Mouse (Mus musculus) forebrain, embryonic 11.5 days (tissue): ENCODE measurements around the gene Hnrnpul2. TPM values are rescaled to one million over a fixed set of nuclear protein-coding genes. Genes with fewer than 3 reads are reported as not detected.

Experiments used
- ATAC-seq: fragments of 200-750 bp; cut with Nextera tagmentation; replicated peaks from 2 replicates; pipeline ENCODE4 v1.8.0; 2017; ENCODE audit warnings: moderate TSS enrichment; ENCODE audit not compliant: low FRiP score
- DNase-seq: peaks from one replicate; pipeline ENCODE4 v3.0.0-alpha.2; 2017; ENCODE audit warnings: low spot score
- H3K27ac ChIP-seq: fragments of 300-500 bp; sonication (generic); 2 replicates; pipeline ENCODE4 v1.5.1; 2014; ENCODE audit warnings: low read depth, low read length
- H3K27me3 ChIP-seq: fragments of 300-500 bp; sonication (generic); 2 replicates; pipeline ENCODE4 v1.6.1; 2014; ENCODE audit warnings: mild to moderate bottlenecking, low read length, mixed read lengths; ENCODE audit not compliant: control insufficient read depth, insufficient read depth
- H3K36me3 ChIP-seq: fragments of 300-500 bp; sonication (generic); 2 replicates; pipeline ENCODE4 v1.6.1; 2014; ENCODE audit warnings: mild to moderate bottlenecking, low read length, moderate library complexity, mixed read lengths; ENCODE audit not compliant: control insufficient read depth, insufficient read depth
- H3K4me1 ChIP-seq: fragments of 300-500 bp; sonication (generic); replicated peaks from 2 replicates; pipeline ENCODE4 v1.6.1; 2014; ENCODE audit warnings: low read length, mixed read lengths; ENCODE audit not compliant: control insufficient read depth, insufficient read depth
- H3K4me2 ChIP-seq: fragments of 300-500 bp; sonication (generic); 2 replicates; pipeline ENCODE4 v1.6.1; 2014; ENCODE audit warnings: low read depth, mild to moderate bottlenecking, low read length, moderate library complexity, mixed read lengths; ENCODE audit not compliant: severe bottlenecking
- H3K4me3 ChIP-seq: fragments of 300-500 bp; sonication (generic); 2 replicates; pipeline ENCODE4 v1.5.1; 2014; ENCODE audit warnings: low read depth, low read length
- H3K9ac ChIP-seq: fragments of 300-500 bp; sonication (generic); 2 replicates; pipeline ENCODE4 v1.6.1; 2014; ENCODE audit warnings: low read length
- H3K9me3 ChIP-seq: fragments of 300-500 bp; sonication (generic); 2 replicates; pipeline ENCODE4 v1.6.1; 2016; ENCODE audit warnings: low read length, mixed read lengths; ENCODE audit not compliant: control insufficient read depth
- WGBS: fragments of 180-500 bp; shearing (Covaris S2); extraction: QIAGEN DNeasy Blood & Tissue Kit; methylation state at CpG from one replicate; pipeline ENCODE4 v1.1.7; 2014; 5-methylcytosine and 5-hydroxymethylcytosine counted together
- polyA plus RNA-seq: library from polyadenylated mRNA; unstranded; fragments of >200 nt; fragmentation: Nextera tagmentation; extraction: Ambion mirVana; gene quantifications from 2 replicates; pipeline ENCODE4 v1.2.1, GENCODE M21; 2014

Gene Hnrnpul2
- polyA plus RNA-seq, 1 experiment from 2014 or later: 7.8 TPM

DNA sequence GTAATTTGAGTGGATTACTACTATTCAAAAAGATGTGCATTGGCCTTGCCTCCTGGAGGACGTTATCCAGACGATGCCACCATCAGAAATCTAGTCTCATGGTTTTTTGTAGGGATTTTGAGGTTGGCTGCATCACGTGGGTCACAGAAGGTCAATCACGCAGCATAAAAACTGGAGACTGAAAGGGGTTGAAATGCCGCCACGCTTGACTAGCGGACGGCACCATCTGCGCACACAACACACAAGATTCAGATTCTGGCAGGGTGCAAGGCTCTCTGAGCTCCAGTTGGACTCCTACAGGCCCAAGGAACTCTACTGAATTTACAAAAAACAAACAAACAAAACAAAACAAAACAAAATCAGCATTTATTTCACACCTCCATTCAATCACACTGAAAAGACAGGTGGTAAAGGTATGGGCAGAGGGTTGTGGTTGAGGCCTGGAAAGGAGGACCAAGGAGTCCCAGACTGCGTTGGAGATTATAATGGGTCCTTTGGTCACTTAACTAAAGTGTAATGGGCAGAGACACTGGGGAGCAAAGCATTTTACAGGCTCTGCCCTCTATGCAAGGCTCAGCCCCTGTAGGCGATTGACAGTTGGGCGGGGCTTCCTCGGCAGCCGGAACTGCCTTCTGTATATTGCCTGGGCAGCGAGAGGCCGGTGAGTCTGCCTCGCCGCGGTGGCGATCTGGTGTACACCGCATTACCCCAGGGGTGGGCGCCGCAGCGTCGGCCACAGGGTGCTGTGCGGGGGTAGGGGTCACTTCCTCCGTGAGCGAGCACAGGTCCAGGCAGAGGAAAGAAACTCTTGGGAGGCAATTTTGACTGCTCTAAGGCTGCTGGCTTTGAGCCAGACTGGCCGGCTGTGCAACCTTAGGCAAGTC, 20.3 kb downstream of the Hnrnpul2 start:
- Histone ChIP-seq H3K27me3 (no peaks in the 10 kb centered on the region), H3K4me3 (peak overlapping the region; percentile 47), H3K9me3 (no peaks in the 10 kb centered on the region), H3K4me1 (peaks cover 16% of the 10 kb centered on the region), H3K27ac (peak overlapping the region; percentile 10; the same call in 1 of the 2 replicates), H3K4me2 (peak overlapping the region; percentile 91), H3K36me3 (no peaks in the 10 kb centered on the region), H3K9ac (peak overlapping the region; percentile 48)
- ATAC-seq (peak; percentile 31; the same call in 1 of the 2 replicates), DNase-seq (peak; percentile 79)
- 19% methylated on average over 29 of the region's 29 CpGs for WGBS

DNA sequence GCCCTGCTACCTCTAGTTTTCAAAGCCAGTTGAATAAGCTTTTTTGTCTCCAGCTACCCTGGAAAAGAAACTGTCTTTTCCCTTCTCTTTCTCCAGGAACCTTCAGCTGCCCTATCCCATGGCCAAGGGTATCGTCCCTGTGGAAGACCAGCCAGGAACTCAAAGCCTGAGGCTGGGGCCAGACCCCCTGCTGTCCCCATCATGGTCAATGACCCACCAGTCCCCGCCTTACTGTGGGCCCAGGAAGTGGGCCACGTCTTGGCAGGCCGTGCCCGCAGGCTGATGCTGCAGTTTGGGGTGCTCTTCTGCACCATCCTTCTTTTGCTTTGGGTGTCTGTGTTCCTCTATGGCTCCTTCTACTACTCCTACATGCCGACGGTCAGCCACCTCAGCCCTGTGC, 21.2 kb downstream of the Hnrnpul2 start:
- ATAC-seq (no peak), DNase-seq (no peak)
- Histone ChIP-seq H3K4me2 (peak overlapping the region; percentile 91; the same call in 1 of the 2 replicates), H3K36me3 (peaks cover 3% of the 10 kb centered on the region; the same call in 1 of the 2 replicates), H3K9me3 (no peaks in the 10 kb centered on the region), H3K9ac (no peak overlapping the region), H3K4me3 (no peak overlapping the region), H3K4me1 (peaks cover 16% of the 10 kb centered on the region), H3K27ac (no peak overlapping the region), H3K27me3 (no peaks in the 10 kb centered on the region)
- whole genome bisulfite sequencing: 94% methylated on average over 7 of the region's 7 CpGs

DNA sequence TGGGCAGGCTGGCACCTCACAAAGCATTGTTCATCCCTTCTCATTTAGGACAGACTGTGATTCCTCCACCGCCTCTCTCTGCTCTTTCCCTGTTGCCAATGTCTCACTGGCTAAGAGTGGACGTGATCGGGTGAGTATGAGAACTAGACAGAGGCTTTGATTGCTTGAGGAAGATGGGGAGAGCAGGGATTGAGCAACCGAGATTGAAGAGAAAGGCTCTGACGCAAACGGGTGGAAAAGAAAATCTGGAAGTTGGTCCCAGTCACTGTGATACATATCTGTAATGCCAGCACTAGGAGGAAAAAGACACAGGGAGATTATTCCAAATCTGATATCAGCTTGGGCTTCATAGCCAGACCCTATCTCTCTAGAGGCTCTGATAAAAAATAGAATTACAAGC, 23.2 kb downstream of the Hnrnpul2 start:
- WGBS: 88% methylated on average over 6 of the region's 6 CpGs
- Histone ChIP-seq H3K9me3 (no peaks in the 10 kb centered on the region), H3K4me2 (no peak overlapping the region), H3K27me3 (no peaks in the 10 kb centered on the region), H3K4me1 (peaks cover 16% of the 10 kb centered on the region), H3K36me3 (peaks cover 3% of the 10 kb centered on the region; the same call in 1 of the 2 replicates), H3K9ac (no peak overlapping the region), H3K4me3 (no peak overlapping the region), H3K27ac (no peak overlapping the region)
- DNase-seq (no peak), ATAC-seq (no peak)

DNA sequence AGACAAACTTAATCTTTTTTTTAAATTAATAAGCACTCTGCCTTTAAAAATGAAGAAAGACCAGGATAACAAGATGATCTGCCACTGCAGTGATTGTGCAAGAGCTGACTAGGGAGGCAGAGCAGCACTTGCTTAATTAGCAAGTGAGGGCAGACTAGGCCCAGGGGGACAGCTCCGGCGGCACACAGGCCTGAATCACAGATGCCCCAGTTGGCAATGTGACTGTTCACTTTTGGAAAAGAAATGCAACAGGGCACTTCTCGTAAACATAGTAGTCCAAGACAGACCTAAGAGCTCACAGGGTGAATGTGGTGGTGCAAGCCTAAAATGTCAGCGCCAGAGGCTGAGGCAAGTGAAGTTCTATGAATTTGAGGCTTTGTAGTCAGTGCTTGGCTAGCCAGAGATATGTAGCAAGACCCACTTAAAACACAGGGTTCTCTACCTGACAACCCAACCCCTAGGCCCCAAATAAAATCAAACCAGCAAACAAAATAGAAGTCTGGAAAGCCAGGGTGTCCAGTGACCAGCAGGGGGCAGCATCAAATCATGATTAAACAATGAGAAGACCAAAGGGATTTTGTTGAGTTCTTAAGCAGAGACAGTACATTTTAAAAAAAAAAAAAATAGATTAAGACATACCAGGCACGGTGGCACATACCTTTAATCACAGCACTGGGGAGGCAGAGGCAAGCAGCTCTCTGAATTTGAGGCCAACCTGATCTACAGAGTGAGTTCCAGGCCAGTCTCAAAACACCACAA, 24.7 kb downstream of the Hnrnpul2 start:
- Histone ChIP-seq H3K4me3 (no peak overlapping the region), H3K4me1 (peaks cover 7% of the 10 kb centered on the region; the same call in 1 of the 2 replicates), H3K27me3 (no peaks in the 10 kb centered on the region), H3K27ac (no peak overlapping the region), H3K9me3 (no peaks in the 10 kb centered on the region), H3K4me2 (no peak overlapping the region), H3K9ac (no peak overlapping the region), H3K36me3 (peaks cover 3% of the 10 kb centered on the region; the same call in 1 of the 2 replicates)
- ATAC-seq: no peak
- WGBS: 63% methylated on average over 5 of the region's 5 CpGs
- peak; percentile 83 for DNase-seq

DNA sequence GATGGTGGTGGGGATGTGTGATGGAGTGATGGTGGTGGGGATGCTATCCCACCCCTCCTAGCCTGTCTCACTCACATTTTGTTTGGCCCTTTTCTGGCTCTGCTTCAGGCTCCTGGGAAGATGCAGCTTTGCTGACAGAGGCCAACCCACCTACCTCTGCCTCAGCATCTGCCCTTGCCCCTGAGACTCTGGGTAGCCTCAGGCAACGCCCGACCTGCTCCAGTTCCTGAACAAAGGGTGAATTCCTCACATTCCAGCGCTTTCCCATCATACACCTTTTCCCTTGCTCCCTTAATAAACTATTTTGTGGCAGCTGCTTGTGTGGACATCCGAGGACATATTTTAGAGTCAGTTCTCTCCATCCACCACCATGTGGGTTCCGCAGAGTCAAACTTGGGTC, 28.5 kb downstream of the Hnrnpul2 start:
- no peak overlapping the region for H3K4me2 ChIP-seq
- H3K36me3 ChIP-seq: peaks cover 3% of the 10 kb centered on the region; the same call in 1 of the 2 replicates
- no peak overlapping the region for H3K9ac ChIP-seq
- H3K4me1 ChIP-seq: no peaks in the 10 kb centered on the region
- H3K9me3 ChIP-seq: no peaks in the 10 kb centered on the region
- 70% methylated on average over 5 of the region's 5 CpGs for WGBS
- no peaks in the 10 kb centered on the region for H3K27me3 ChIP-seq
- ATAC-seq (no peak), DNase-seq (no peak)
- H3K27ac ChIP-seq: no peak overlapping the region
- H3K4me3 ChIP-seq: no peak overlapping the region

DNA sequence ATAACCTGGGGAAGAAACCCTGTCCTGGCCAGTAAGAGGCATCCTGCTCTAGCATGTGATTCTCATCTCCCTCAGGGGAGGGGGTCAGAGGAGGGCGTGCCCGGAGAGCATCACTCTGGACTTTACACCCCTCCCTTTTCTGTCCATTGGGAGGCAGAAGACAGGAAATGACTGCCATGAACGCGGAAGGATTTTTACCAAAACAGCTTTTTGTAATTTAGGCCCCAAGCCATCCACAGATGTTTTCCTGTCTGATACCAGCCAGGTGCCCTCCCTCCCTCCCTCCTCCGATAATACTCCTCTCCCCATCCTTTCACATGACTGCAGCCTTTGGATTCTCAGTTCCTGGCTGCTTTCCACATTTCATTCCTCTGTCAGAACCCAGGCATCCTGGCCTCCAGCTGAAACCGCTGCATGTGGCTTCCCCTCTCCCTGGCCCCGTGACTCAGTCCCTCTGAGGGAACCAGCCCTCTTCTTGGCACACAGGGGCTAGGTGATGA, 30.6 kb downstream of the Hnrnpul2 start, which contains the start of gene Lrrn4cl:
Gene Lrrn4cl, plus strand, starts transcription at position 367 of the 500 bp plus-strand sequence.
- H3K36me3 ChIP-seq: peaks cover 3% of the 10 kb centered on the region; the same call in 1 of the 2 replicates
- no peak within 1 kb of the TSS for H3K9ac ChIP-seq
- no peak within 1 kb of the TSS for H3K27ac ChIP-seq
- H3K27me3 ChIP-seq: no peaks in the 10 kb centered on the region
- DNase-seq (no peak), ATAC-seq (no peak)
- WGBS: 39% methylated on average over 7 of the region's 7 CpGs
- H3K9me3 ChIP-seq: no peaks in the 10 kb centered on the region
- no peak within 1 kb of the TSS for H3K4me2 ChIP-seq
- no peak within 1 kb of the TSS for H3K4me3 ChIP-seq
- H3K4me1 ChIP-seq: no peaks in the 10 kb centered on the region

DNA sequence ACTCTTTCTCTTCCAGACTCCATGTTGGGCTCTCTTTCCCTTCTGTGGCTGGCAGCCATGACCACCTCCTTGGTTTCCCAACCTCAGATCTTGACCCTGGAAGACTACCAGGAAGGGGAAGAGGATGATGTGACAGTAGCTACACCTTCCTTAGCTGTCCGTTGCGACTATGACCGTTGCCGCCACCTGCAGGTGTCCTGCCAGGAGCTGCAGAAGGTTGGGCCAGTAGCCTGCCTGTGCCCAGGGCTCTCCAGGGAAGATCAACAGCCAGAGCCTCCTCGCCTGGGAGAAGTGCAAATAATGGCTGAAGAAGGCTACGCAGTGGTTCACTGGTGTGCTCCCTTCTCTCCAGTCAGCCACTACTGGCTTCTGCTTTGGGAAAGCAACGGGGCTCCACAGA, 31.8 kb downstream of the Hnrnpul2 start:
- 58% methylated on average over 7 of the region's 7 CpGs for WGBS
- no peak overlapping the region for H3K9ac ChIP-seq
- H3K9me3 ChIP-seq: no peaks in the 10 kb centered on the region
- ATAC-seq: no peak
- H3K4me3 ChIP-seq: no peak overlapping the region
- H3K4me2 ChIP-seq: no peak overlapping the region
- DNase-seq: no peak
- H3K4me1 ChIP-seq: no peaks in the 10 kb centered on the region
- no peaks in the 10 kb centered on the region for H3K27me3 ChIP-seq
- H3K36me3 ChIP-seq: no peaks in the 10 kb centered on the region
- no peak overlapping the region for H3K27ac ChIP-seq

DNA sequence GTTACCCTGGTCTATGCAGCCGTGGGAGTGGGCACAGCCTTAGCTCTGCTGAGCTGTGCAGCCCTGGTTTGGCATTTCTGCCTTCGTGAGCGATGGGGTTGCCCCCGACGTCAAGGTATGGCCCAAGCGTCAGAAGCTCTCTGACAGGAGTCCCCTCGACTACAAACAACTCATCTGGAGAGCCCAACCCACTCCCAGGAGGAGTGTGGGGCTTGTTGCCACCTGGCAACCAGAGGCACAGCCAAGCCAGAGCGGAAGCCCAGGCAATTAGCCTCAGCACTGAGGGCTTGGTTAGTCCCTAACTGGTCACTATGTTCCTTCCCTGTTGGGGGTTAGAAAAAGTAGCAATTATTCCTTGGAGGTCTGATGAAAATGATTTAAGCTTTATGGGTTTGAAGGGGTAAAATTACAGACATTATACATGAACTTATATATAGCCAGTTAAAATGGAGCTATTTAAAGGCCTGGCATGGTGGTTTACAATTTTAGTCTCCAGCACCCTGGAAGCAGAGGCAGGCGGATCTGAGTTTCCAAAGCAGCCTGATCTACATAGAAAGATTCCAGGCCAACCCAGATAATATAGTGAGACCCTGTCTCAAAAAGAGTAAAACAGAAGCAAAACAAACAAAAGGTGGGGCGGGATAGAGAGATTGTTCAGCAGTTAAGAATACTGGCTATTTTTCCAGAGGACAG, 32.6 kb downstream of the Hnrnpul2 start:
- H3K27ac ChIP-seq: no peak overlapping the region
- H3K36me3 ChIP-seq: no peaks in the 10 kb centered on the region
- no peaks in the 10 kb centered on the region for H3K27me3 ChIP-seq
- no peak overlapping the region for H3K9ac ChIP-seq
- no peaks in the 10 kb centered on the region for H3K9me3 ChIP-seq
- no peak for ATAC-seq
- DNase-seq: no peak
- no peak overlapping the region for H3K4me3 ChIP-seq
- H3K4me1 ChIP-seq: no peaks in the 10 kb centered on the region
- no peak overlapping the region for H3K4me2 ChIP-seq
- WGBS: 65% methylated on average over 10 of the region's 10 CpGs
